Mouse (Mus musculus) bone marrow, adult 2 months (tissue): ENCODE measurements around the gene Mefv. TPM values are rescaled to one million over a fixed set of nuclear protein-coding genes. Genes with fewer than 3 reads are reported as not detected.
A peak's percentile ranks its signal among the peaks of the same experiment; 100 is the strongest.
"Not testable (repeated sequence)": the region's sequence is repeated elsewhere in the genome, so short reads cannot be mapped to it uniquely, and the experiment has no call there.

Source experiments
- H3K27ac ChIP-seq: fragments of 200-500 bp; 2 replicates; pipeline ENCODE4 v1.5.1; 2012; ENCODE audit warnings: low read depth, mild to moderate bottlenecking, control low read depth, inconsistent platforms, low read length; ENCODE audit not compliant: control insufficient read depth, poor library complexity, insufficient read depth
- H3K4me1 ChIP-seq: fragments of 200-500 bp; 2 replicates; pipeline ENCODE4 v1.6.1; 2011; ENCODE audit warnings: low read length; ENCODE audit not compliant: control insufficient read depth, insufficient read depth
- H3K4me3 ChIP-seq: fragments of 200-500 bp; replicated peaks from 2 replicates; pipeline ENCODE3; 2011; ENCODE audit warnings: mild to moderate bottlenecking, low read depth, low read length, control low read depth; ENCODE audit not compliant: control insufficient read depth
- CTCF ChIP-seq: fragments of 200-500 bp; IDR thresholded peaks from 2 replicates; pipeline ENCODE4 v1.5.1; 2011; ENCODE audit warnings: low read length, control low read depth; ENCODE audit not compliant: control insufficient read depth, insufficient read depth
- POLR2A ChIP-seq: fragments of 200-500 bp; IDR thresholded peaks from 2 replicates; pipeline ENCODE4 v1.6.1; 2011; ENCODE audit warnings: low read depth, mild to moderate bottlenecking, control low read depth, low read length, borderline replicate concordance; ENCODE audit not compliant: control insufficient read depth
- WGBS: fragments of 180-500 bp; shearing (Covaris S2); methylation state at CpG from one replicate; pipeline ENCODE4 v1.1.7; 2018; 5-methylcytosine and 5-hydroxymethylcytosine counted together
- polyA plus RNA-seq: library from polyadenylated mRNA; stranded (reverse); fragments of >200 nt; gene quantifications from 2 replicates; pipeline ENCODE4 v1.2.4, GENCODE M21; 2011; ENCODE audit warnings: low replicate concordance; ENCODE audit not compliant: missing spikeins, insufficient read depth, insufficient read length

Mefv gene
- polyA plus RNA-seq, 1 experiment = 11.8 TPM

DNA sequence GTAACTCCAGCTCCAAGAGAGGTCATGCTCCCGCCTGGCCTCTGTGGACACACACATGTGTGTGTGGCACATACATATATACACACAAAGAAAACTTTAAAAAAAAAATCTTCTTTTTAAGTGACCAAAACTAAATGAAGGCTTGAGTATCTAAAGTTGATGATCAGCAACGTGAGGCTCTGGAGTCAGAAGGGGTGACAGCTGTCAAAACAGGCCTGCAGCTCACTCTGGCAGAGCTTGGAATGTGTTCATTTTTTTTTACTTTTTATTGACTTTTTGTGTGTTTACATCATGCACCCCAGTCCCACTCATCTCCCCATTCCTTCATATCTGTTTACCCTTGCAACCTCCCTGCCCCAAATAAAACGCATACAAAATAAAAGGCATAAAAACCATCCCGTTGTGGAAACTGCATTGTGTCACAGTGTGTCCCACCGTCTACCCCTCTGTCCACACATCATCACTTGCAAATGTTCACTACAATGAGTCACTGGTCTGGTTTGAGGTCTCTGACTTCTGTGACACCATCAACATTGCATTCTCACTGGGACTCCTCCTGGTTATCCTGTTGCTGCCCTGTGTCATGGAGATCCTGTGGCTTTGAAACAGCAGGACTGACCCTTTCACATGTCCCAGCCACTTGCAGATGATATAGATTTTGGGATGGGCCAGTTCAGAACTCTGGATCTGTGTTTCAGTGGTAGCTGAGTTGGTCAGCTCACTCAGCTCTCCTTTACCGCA is 10.3 kb upstream of the Mefv start:
- H3K4me3 ChIP-seq = no peak overlapping the region
- 81% methylated on average over 6 of the region's 6 CpGs for WGBS
- no peak overlapping the region for H3K27ac ChIP-seq
- TF ChIP-seq POLR2A = no peak
- TF ChIP-seq CTCF = no peak
- H3K4me1 ChIP-seq = no peaks in the 10 kb centered on the region; the same call in 1 of the 2 replicates

DNA sequence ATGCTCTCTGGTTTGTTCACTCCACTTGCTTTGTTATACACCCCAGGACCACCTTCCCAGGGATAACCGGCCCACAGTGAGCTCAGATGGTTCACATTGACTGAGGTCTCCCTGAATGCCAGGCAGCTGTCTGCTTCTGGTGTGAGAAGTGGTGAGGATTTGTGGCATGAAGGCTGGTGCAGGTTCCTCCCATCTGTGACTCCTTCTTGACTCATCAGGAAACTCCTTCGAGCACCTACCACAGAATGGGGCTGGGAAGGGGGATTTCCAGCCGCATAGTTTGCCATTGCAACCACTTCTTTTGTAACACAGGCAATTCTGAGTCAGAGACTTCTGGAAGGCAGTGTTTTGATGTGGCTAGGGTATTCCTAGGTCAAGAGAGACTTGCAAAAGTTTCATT is 5.3 kb upstream of the Mefv start:
- WGBS = 10% methylated on average over 3 of the region's 3 CpGs
- H3K4me3 ChIP-seq = no peak overlapping the region
- TF ChIP-seq POLR2A (no peak), CTCF (no peak)
- H3K4me1 ChIP-seq = peaks cover 1% of the 10 kb centered on the region; the same call in 1 of the 2 replicates
- peak overlapping the region; percentile 19; the same call in 1 of the 2 replicates for H3K27ac ChIP-seq

DNA sequence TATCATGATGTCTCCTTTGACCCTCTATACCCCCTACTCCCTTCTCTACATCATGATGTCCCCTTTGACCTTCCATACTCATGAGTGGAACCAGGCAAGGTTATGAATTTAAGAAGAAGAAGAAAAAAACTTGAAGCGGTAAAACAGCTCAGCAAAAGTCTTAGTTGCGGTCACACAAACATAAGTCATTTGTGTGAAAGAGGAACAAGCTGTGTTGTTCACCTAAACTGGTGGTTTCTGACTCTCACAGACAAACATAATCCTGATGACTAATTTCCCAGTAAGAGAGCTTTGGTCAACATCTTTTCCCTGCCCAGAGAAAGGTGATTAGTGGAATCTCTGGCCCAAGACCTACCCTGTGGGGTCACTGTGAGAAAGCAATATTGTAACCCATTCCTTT is 3.2 kb downstream of the Mefv start:
- 11% methylated on average over 2 of the region's 2 CpGs for WGBS
- H3K4me3 ChIP-seq = no peak overlapping the region
- no peak for TF ChIP-seq POLR2A
- TF ChIP-seq CTCF = no peak
- H3K27ac ChIP-seq = no peak overlapping the region; the same call in 1 of the 2 replicates
- peaks cover 1% of the 10 kb centered on the region for H3K4me1 ChIP-seq

DNA sequence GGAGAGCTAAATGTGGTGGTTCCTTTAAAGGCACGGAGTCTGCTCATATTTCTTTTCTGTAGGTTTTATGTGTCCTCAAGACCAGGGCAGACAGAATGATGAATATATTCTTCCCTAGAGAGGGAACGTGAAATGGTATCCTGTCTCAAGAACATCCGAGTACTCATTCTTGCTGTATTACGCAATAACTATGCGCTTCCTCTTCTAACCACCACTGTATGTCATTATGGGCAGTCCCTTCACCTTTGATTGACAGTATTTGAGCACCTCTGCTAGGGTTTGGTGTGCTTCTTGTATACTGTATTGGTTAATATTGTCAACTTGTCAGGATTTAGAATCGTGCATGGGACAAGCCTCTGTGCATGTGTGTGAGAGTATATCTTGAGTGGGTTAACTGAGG is 11.2 kb downstream of the Mefv start:
- no peak for TF ChIP-seq POLR2A
- no peak for TF ChIP-seq CTCF
- Histone ChIP-seq H3K27ac (no peak overlapping the region), H3K4me1 (peaks cover 3% of the 10 kb centered on the region; the same call in 1 of the 2 replicates), H3K4me3 (no peak overlapping the region)
- 14% methylated on average over 6 of the region's 6 CpGs for WGBS

DNA sequence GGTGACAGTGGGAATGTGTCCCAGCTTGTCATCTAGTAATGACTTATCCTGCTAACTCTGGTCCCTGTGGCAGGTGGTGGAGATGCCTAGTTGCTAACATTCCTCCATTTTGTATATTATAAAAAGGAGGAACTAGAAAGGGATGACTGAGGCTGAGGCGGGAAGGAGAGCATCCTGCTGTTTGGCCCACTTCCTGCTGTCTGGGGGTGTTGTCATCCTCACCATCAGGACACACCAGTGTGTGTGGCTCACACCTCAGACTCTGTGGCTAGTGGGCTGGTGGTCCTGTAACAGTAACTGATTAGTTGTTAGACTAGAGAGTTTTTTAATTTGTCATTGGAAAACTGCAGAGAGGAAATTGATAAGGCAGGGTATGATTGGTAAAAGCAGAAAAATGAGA is 17.0 kb downstream of the Mefv start:
- no peak for TF ChIP-seq POLR2A
- no peak for TF ChIP-seq CTCF
- no peak overlapping the region for H3K4me3 ChIP-seq
- no peak overlapping the region for H3K27ac ChIP-seq
- H3K4me1 ChIP-seq = peaks cover 4% of the 10 kb centered on the region
- WGBS = 32% methylated on average over 1 of the region's 1 CpGs

DNA sequence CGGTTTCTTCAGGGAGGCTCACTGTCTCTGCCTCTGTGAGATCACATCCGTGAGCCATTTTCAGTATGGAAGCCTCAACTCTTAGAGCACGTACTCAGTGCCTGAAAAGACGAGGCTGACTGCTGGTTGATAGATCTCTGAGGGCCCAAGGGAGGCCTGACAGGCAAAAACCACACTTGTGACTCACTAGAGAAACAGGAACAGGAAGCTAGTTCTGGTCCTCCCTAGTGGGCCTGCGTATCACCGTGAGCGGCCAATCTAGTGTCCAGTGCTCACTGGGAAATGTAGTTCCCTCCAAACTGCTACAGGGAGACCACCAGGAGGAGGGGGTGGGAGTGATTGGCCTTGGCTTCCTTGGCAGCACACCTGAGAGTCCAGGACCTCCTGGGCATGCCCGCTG is 18.6 kb downstream of the Mefv start:
- TF ChIP-seq POLR2A (no peak), CTCF (no peak)
- H3K27ac ChIP-seq = peak overlapping the region; percentile 79
- peaks cover 4% of the 10 kb centered on the region for H3K4me1 ChIP-seq
- 33% methylated on average over 8 of the region's 8 CpGs for WGBS
- no peak overlapping the region for H3K4me3 ChIP-seq

DNA sequence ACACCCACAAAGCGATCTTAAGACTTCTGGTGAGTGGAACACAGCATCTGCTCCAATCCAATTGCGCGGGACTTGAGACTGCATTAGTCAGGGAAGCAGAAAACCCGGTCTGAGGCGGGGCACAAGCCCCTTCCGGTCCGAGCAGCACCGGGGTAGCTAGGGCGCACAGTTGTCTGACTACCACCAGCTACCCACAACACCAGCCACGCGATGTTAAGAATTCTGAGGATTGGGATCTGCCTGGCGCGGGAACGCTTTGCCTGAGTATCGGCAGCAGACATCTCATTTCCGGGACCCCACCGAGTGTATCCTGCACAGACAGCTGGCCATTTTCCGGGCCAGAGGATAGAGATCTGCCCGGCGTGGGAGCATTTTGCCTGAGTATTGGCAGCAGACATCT is 28.3 kb downstream of the Mefv start:
- H3K27ac ChIP-seq, H3K4me3 ChIP-seq, H3K4me1 ChIP-seq: not testable (repeated sequence)
- 69% methylated on average over 20 of the region's 20 CpGs for WGBS

Other genes starting within 250 kb of the Mefv start
- not detected in 2 replicates for gene Olfr161, start 127.1 kb downstream of the Mefv start, polyA plus RNA-seq
- 11.9 and 14.8 TPM in 2 replicates for gene Zfp263, start 26.0 kb upstream of the Mefv start, polyA plus RNA-seq
- not detected in 2 replicates for gene Olfr15, start 112.8 kb upstream of the Mefv start, polyA plus RNA-seq
- gene Zfp174, start 129.2 kb upstream of the Mefv start, polyA plus RNA-seq = 0.42 and 0.70 TPM in 2 replicates
- 14.0 and 42.4 TPM in 2 replicates for gene Naa60, start 154.3 kb upstream of the Mefv start, polyA plus RNA-seq
- 4.8 and 19.2 TPM in 2 replicates for gene Zfp597, start 166.5 kb upstream of the Mefv start, polyA plus RNA-seq
- gene Gm20695, start 166.6 kb upstream of the Mefv start, polyA plus RNA-seq = not detected in 2 replicates
- gene 1700037C18Rik, start 190.6 kb upstream of the Mefv start, polyA plus RNA-seq = 4.3 and 8.0 TPM in 2 replicates
- gene Cluap1, start 190.7 kb upstream of the Mefv start, polyA plus RNA-seq = 5.5 and 12.5 TPM in 2 replicates